Mouse (Mus musculus) C2C12 (cell line): ENCODE measurements around the gene AA467197. TPM values are rescaled to one million over a fixed set of nuclear protein-coding genes. Genes with fewer than 3 reads are reported as not detected.
A peak's percentile ranks its signal among the peaks of the same experiment; 100 is the strongest.

ENCODE experiments used
- H3K27me3 ChIP-seq: one replicate; pipeline ENCODE4 v1.6.1; 2011; ENCODE audit not compliant: control insufficient read depth, insufficient read depth, insufficient read length
- H3K36me3 ChIP-seq: one replicate; pipeline ENCODE4 v1.6.1; 2011; ENCODE audit not compliant: control insufficient read depth, insufficient read depth
- H3K4me3 ChIP-seq: one replicate; pipeline ENCODE4 v1.5.1; 2011; ENCODE audit warnings: mild to moderate bottlenecking, control low read depth; ENCODE audit not compliant: poor library complexity, insufficient read depth, severe bottlenecking
- H3K79me2 ChIP-seq: one replicate; pipeline ENCODE4 v1.6.1; 2011; ENCODE audit not compliant: control insufficient read depth, insufficient read depth
- H3K79me3 ChIP-seq: one replicate; pipeline ENCODE4 v1.6.1; 2011; ENCODE audit warnings: low read depth, control low read depth
- H3ac ChIP-seq: one replicate; pipeline ENCODE3; 2011; ENCODE audit warnings: low read depth; ENCODE audit not compliant: control insufficient read depth, insufficient read length
- CEBPB ChIP-seq: IDR thresholded peaks from one replicate; pipeline ENCODE4 v1.6.1; 2011; ENCODE audit warnings: low read depth, mild to moderate bottlenecking, control low read depth, moderate library complexity
- CTCF ChIP-seq: IDR thresholded peaks from one replicate; pipeline ENCODE4 v1.5.1; 2011; ENCODE audit not compliant: control insufficient read depth, insufficient read depth, insufficient read length
- FOSL1 ChIP-seq: IDR thresholded peaks from one replicate; pipeline ENCODE4 v1.8.0; 2011; ENCODE audit warnings: mild to moderate bottlenecking, low read length; ENCODE audit not compliant: poor library complexity, insufficient read depth, severe bottlenecking
- MAX ChIP-seq: IDR thresholded peaks from one replicate; pipeline ENCODE4 v1.6.1; 2011; ENCODE audit warnings: mild to moderate bottlenecking, control low read depth
- MYOD1 ChIP-seq: IDR thresholded peaks from one replicate; pipeline ENCODE4 v1.6.1; 2011; ENCODE audit warnings: low read depth; ENCODE audit not compliant: control insufficient read depth, insufficient read length
- MYOG ChIP-seq: IDR thresholded peaks from one replicate; pipeline ENCODE4 v1.6.1; 2011; ENCODE audit not compliant: control insufficient read depth, insufficient read length; ENCODE audit errors: extremely low read depth
- USF1 ChIP-seq: IDR thresholded peaks from one replicate; pipeline ENCODE4 v1.6.1; 2011; ENCODE audit warnings: low read depth, mild to moderate bottlenecking, control low read depth, moderate library complexity
- polyA plus RNA-seq: library from polyadenylated mRNA; unstranded; fragments of >200 nt; fragmentation: generic; extraction: Trizol; gene quantifications from one replicate; pipeline ENCODE4 v1.2.1, GENCODE M21; 2012; ENCODE audit warnings: missing spikeins

AA467197 gene
- polyA plus RNA-seq, 1 experiment, result 0.32 TPM

- no peaks in the 10 kb centered on the region for H3K79me2 ChIP-seq
- TF ChIP-seq MYOD1 (no peak), MAX (no peak), CTCF (no peak)
- H3K4me3 ChIP-seq, result no peak overlapping the region
- no peaks in the 10 kb centered on the region for H3K27me3 ChIP-seq
- no peaks in the 10 kb centered on the region for H3K79me3 ChIP-seq
- H3ac ChIP-seq, result no peak overlapping the region
- peaks cover 14% of the 10 kb centered on the region for H3K36me3 ChIP-seq
Observed at GRCm38 (mm10) chr2:122599736-122600135, 37.0 kb upstream of the AA467197 start.

- no peaks in the 10 kb centered on the region for H3K27me3 ChIP-seq
Observed at GRCm38 (mm10) chr2:122601354-122601753, 35.4 kb upstream of the AA467197 start.

GRCm38 (mm10) chr2:122605829-122606228 lies 31.0 kb upstream of the AA467197 start:
- Histone ChIP-seq H3K27me3 (no peaks in the 10 kb centered on the region), H3K4me3 (no peak overlapping the region), H3K79me2 (peaks cover 7% of the 10 kb centered on the region), H3K79me3 (no peaks in the 10 kb centered on the region), H3K36me3 (no peaks in the 10 kb centered on the region), H3ac (no peak overlapping the region)
- TF ChIP-seq FOSL1 (no peak), CTCF (no peak), MYOD1 (no peak), USF1 (no peak), MAX (no peak), CEBPB (no peak), MYOG (no peak)

More at GRCm38 (mm10) chr2:122601354-122601753, 35.4 kb upstream of the AA467197 start:
- H3K79me3 ChIP-seq, result no peaks in the 10 kb centered on the region
- no peak overlapping the region for H3ac ChIP-seq
- H3K36me3 ChIP-seq, result peaks cover 14% of the 10 kb centered on the region
- TF ChIP-seq CTCF (no peak), CEBPB (no peak), FOSL1 (no peak), MYOD1 (no peak), MYOG (no peak), MAX (no peak), USF1 (no peak)
- H3K79me2 ChIP-seq, result no peaks in the 10 kb centered on the region
- no peak overlapping the region for H3K4me3 ChIP-seq

- Histone ChIP-seq H3K79me3 (no peaks in the 10 kb centered on the region), H3K27me3 (no peaks in the 10 kb centered on the region), H3K36me3 (no peaks in the 10 kb centered on the region), H3ac (no peak overlapping the region), H3K4me3 (no peak overlapping the region), H3K79me2 (peaks cover 7% of the 10 kb centered on the region)
- TF ChIP-seq FOSL1 (no peak), USF1 (peak; percentile 6)
Observed at GRCm38 (mm10) chr2:122608820-122609219, 28.0 kb upstream of the AA467197 start.

GRCm38 (mm10) chr2:122610746-122611653 lies 25.8 kb upstream of the AA467197 start, which contains the start of gene Gatm:
TSS of gene Gatm (minus strand) at chr2:122611303.
- peak; percentile 91 for TF ChIP-seq MYOD1
- TF ChIP-seq MAX, result peak; percentile 20
- TF ChIP-seq USF1, result no peak

GRCm38 (mm10) chr2:122611654-122611973 lies 25.2 kb upstream of the AA467197 start:
- no peak overlapping the region for H3K4me3 ChIP-seq
- TF ChIP-seq MYOG (no peak), CEBPB (no peak), FOSL1 (no peak), CTCF (no peak), USF1 (no peak), MYOD1 (no peak), MAX (no peak)
- H3K79me2 ChIP-seq, result peaks cover 7% of the 10 kb centered on the region
- no peaks in the 10 kb centered on the region for H3K79me3 ChIP-seq
- H3K36me3 ChIP-seq, result no peaks in the 10 kb centered on the region
- no peak overlapping the region for H3ac ChIP-seq
- no peaks in the 10 kb centered on the region for H3K27me3 ChIP-seq

More at GRCm38 (mm10) chr2:122610746-122611653, 25.8 kb upstream of the AA467197 start, which contains the start of gene Gatm:
- Histone ChIP-seq H3ac (peak within 1 kb of the TSS; percentile 92), H3K4me3 (peak within 1 kb of the TSS; percentile 29), H3K36me3 (no peaks in the 10 kb centered on the region), H3K79me2 (peaks cover 7% of the 10 kb centered on the region), H3K79me3 (no peaks in the 10 kb centered on the region), H3K27me3 (no peaks in the 10 kb centered on the region)
